Mouse (Mus musculus) ES-E14 (cell line): Measurements from ENCODE around the gene Nme7. TPM values are rescaled to one million over a fixed set of nuclear protein-coding genes. Genes with fewer than 3 reads are reported as not detected.

Experiments used
- DNase-seq: peaks from one replicate; pipeline ENCODE4 v3.0.0-alpha.2; 2013; ENCODE audit warnings: low read depth, low spot score
- H3K27ac ChIP-seq: 2 replicates; pipeline ENCODE4 v1.5.1; 2012; ENCODE audit warnings: low read depth, mild to moderate bottlenecking, low read length, moderate library complexity, mixed read lengths; ENCODE audit not compliant: poor library complexity, insufficient read depth, severe bottlenecking
- H3K36me3 ChIP-seq: 2 replicates; pipeline ENCODE4 v1.6.1; 2012; ENCODE audit warnings: mild to moderate bottlenecking, low read length, moderate library complexity, mixed read lengths; ENCODE audit not compliant: control insufficient read depth, poor library complexity, insufficient read depth, severe bottlenecking
- H3K4me1 ChIP-seq, 2 experiments: fragments of 150-350 bp in 1 of 2; sonication (generic) in 1 of 2; 2 replicates each; pipeline ENCODE4 v1.6.1; 2012; ENCODE audit warnings: low read length in 2 of 2, mild to moderate bottlenecking in 1 of 2, mixed read lengths in 1 of 2; ENCODE audit not compliant: control insufficient read depth in 2 of 2, insufficient read depth in 2 of 2, poor library complexity in 1 of 2
- H3K4me3 ChIP-seq, 2 experiments: fragments of 150-350 bp in 1 of 2; sonication (generic) in 1 of 2; 2 replicates each; pipeline ENCODE4 v1.5.1; 2012; ENCODE audit warnings: low read length in 2 of 2, low read depth in 1 of 2, mild to moderate bottlenecking in 1 of 2, mixed read lengths in 1 of 2; ENCODE audit not compliant: insufficient read depth in 1 of 2, poor library complexity in 1 of 2, severe bottlenecking in 1 of 2
- H3K9ac ChIP-seq: 2 replicates; pipeline ENCODE4 v1.6.1; 2012; ENCODE audit warnings: low read depth, mild to moderate bottlenecking, low read length, mixed read lengths; ENCODE audit not compliant: poor library complexity, insufficient read depth, severe bottlenecking
- H3K9me3 ChIP-seq: fragments of 150-350 bp; sonication (generic); 2 replicates; pipeline ENCODE4 v1.6.1; 2012; ENCODE audit warnings: low read depth, mild to moderate bottlenecking, low read length; ENCODE audit not compliant: control insufficient read depth, insufficient read depth
- CHD2 ChIP-seq: IDR thresholded peaks from 2 replicates; pipeline ENCODE4 v1.6.1; 2014; ENCODE audit warnings: mild to moderate bottlenecking, low read depth, low read length, inconsistent platforms
- HCFC1 ChIP-seq: IDR thresholded peaks from 2 replicates; pipeline ENCODE4 v1.6.1; 2012; ENCODE audit warnings: low read length, inconsistent platforms, borderline replicate concordance; ENCODE audit not compliant: insufficient read depth
- MAFK ChIP-seq: IDR thresholded peaks from 2 replicates; pipeline ENCODE4 v1.6.1; 2014; ENCODE audit warnings: mild to moderate bottlenecking, low read depth, low read length, inconsistent platforms; ENCODE audit not compliant: insufficient read depth
- ZC3H11A ChIP-seq: IDR thresholded peaks from 2 replicates; pipeline ENCODE4 v1.6.1; 2012; ENCODE audit warnings: low read depth, mild to moderate bottlenecking, inconsistent platforms, low read length, borderline replicate concordance
- ZNF384 ChIP-seq: IDR thresholded peaks from 2 replicates; pipeline ENCODE4 v1.6.1; 2012; ENCODE audit warnings: low read depth, low read length, inconsistent platforms
- in situ Hi-C, 2 experiments: fragments of 600-800 bp; cut with MboI; formaldehyde crosslinking; loops; one replicate each; pipeline ENCODE4 v1.15.1; 2025; ENCODE audit warnings: low sequenced_read_pairs in 2 of 2, inconsistent platforms in 1 of 2; ENCODE audit not compliant: unreplicated experiment in 2 of 2
- total RNA-seq: library from RNA; depleted of rRNA; stranded (reverse); fragments of 300-350 nt; gene quantifications from 2 replicates; pipeline ENCODE4 v1.2.3, GENCODE M21; 2012

The Nme7 gene
- total RNA-seq, 1 experiment: 32.8 TPM

- in situ Hi-C loops: no loop called here
- Histone ChIP-seq H3K36me3 (no peaks in the 10 kb centered on the region), H3K27ac (no peak overlapping the region), H3K9me3 (no peaks in the 10 kb centered on the region), H3K4me1 (no peaks in the 10 kb centered on the region; a peak in 2 of 4 replicates), H3K4me3 (no peak overlapping the region), H3K9ac (no peak overlapping the region)
- TF ChIP-seq ZNF384 (no peak), HCFC1 (no peak), MAFK (no peak), ZC3H11A (no peak), CHD2 (no peak)
- no peak for DNase-seq
Measured at GRCm38 (mm10) chr1:164475895-164476294, 172.0 kb downstream of the Nme7 start.

GRCm38 (mm10) chr1:164480755-164481644, 177.1 kb downstream of the Nme7 start:
- Histone ChIP-seq H3K27ac (no peak overlapping the region), H3K36me3 (no peaks in the 10 kb centered on the region), H3K9me3 (no peaks in the 10 kb centered on the region), H3K4me3 (no peak overlapping the region), H3K4me1 (peaks cover 7 to 13% of the 10 kb centered on the region in 2 experiments; a peak in 2 of 4 replicates), H3K9ac (no peak overlapping the region)
- TF ChIP-seq ZNF384: no peak
- TF ChIP-seq MAFK: no peak
- TF ChIP-seq CHD2: no peak
- TF ChIP-seq HCFC1: no peak
- no peak for TF ChIP-seq ZC3H11A
- DNase-seq: no peak
- in situ Hi-C loops: no loop called here

GRCm38 (mm10) chr1:164481645-164482354, 177.9 kb downstream of the Nme7 start:
- Histone ChIP-seq H3K4me1 (peaks cover 7 to 13% of the 10 kb centered on the region in 2 experiments; a peak in 2 of 4 replicates), H3K9me3 (no peaks in the 10 kb centered on the region), H3K36me3 (no peaks in the 10 kb centered on the region), H3K9ac (no peak overlapping the region), H3K27ac (no peak overlapping the region), H3K4me3 (no peak overlapping the region)
- no peak for DNase-seq
- in situ Hi-C loops: no loop called here
- TF ChIP-seq ZC3H11A (no peak), HCFC1 (no peak), CHD2 (no peak), MAFK (no peak), ZNF384 (no peak)

- Histone ChIP-seq H3K9ac (no peak overlapping the region), H3K9me3 (no peaks in the 10 kb centered on the region), H3K36me3 (no peaks in the 10 kb centered on the region), H3K4me3 (no peak overlapping the region), H3K27ac (no peak overlapping the region), H3K4me1 (peaks cover 7 to 13% of the 10 kb centered on the region in 2 experiments; a peak in 2 of 4 replicates)
- DNase-seq: no peak
- TF ChIP-seq ZNF384 (no peak), MAFK (no peak), HCFC1 (no peak), ZC3H11A (no peak)
- in situ Hi-C loops: no loop called here
Measured at GRCm38 (mm10) chr1:164482833-164483232, 178.9 kb downstream of the Nme7 start.
